Mouse (Mus musculus) neural tube, embryonic 13.5 days (tissue): ENCODE data around the gene A930002H24Rik. TPM values are rescaled to one million over a fixed set of nuclear protein-coding genes. Genes with fewer than 3 reads are reported as not detected.
A peak's percentile ranks its signal among the peaks of the same experiment; 100 is the strongest.
"Not testable (repeated sequence)": the region's sequence is repeated elsewhere in the genome, so short reads cannot be mapped to it uniquely, and the experiment has no call there.

Source experiments
- ATAC-seq: fragments of 200-750 bp; cut with Nextera tagmentation; 2 replicates; pipeline ENCODE4 v1.8.0; 2017; ENCODE audit warnings: low read depth, mild to moderate bottlenecking, moderate TSS enrichment, moderate library complexity
- H3K27ac ChIP-seq: fragments of 300-500 bp; sonication (generic); replicated peaks from 2 replicates; pipeline ENCODE4 v1.5.1; 2015; ENCODE audit warnings: moderate library complexity, mild to moderate bottlenecking, inconsistent platforms
- H3K27me3 ChIP-seq: fragments of 300-500 bp; sonication (generic); 2 replicates; pipeline ENCODE4 v1.6.1; 2015; ENCODE audit warnings: mild to moderate bottlenecking, inconsistent platforms
- H3K36me3 ChIP-seq: fragments of 300-500 bp; sonication (generic); 2 replicates; pipeline ENCODE4 v1.6.1; 2015; ENCODE audit warnings: mild to moderate bottlenecking, inconsistent platforms
- H3K4me1 ChIP-seq: fragments of 300-500 bp; sonication (generic); replicated peaks from 2 replicates; pipeline ENCODE4 v1.6.1; 2015; ENCODE audit warnings: inconsistent platforms
- H3K4me2 ChIP-seq: fragments of 300-500 bp; sonication (generic); 2 replicates; pipeline ENCODE4 v1.6.1; 2015; ENCODE audit warnings: inconsistent platforms, mild to moderate bottlenecking, moderate library complexity
- H3K4me3 ChIP-seq: fragments of 300-500 bp; sonication (generic); 2 replicates; pipeline ENCODE4 v1.5.1; 2015; ENCODE audit warnings: mild to moderate bottlenecking, inconsistent platforms
- H3K9ac ChIP-seq: fragments of 300-500 bp; sonication (generic); 2 replicates; pipeline ENCODE4 v1.6.1; 2015; ENCODE audit warnings: moderate library complexity, mild to moderate bottlenecking, inconsistent platforms
- H3K9me3 ChIP-seq: fragments of 300-500 bp; sonication (generic); 2 replicates; pipeline ENCODE4 v1.6.1; 2016; ENCODE audit warnings: inconsistent platforms
- WGBS: fragments of 180-500 bp; shearing (Covaris S2); methylation state at CpG from one replicate; pipeline ENCODE4 v1.1.7; 2015; 5-methylcytosine and 5-hydroxymethylcytosine counted together
- polyA plus RNA-seq: library from polyadenylated mRNA; unstranded; fragments of >200 nt; fragmentation: Nextera tagmentation; extraction: Ambion mirVana; gene quantifications from 2 replicates; pipeline ENCODE4 v1.2.1, GENCODE M21; 2015

The A930002H24Rik gene
- polyA plus RNA-seq, 1 experiment from 2014 or later: 3.0 TPM

DNA sequence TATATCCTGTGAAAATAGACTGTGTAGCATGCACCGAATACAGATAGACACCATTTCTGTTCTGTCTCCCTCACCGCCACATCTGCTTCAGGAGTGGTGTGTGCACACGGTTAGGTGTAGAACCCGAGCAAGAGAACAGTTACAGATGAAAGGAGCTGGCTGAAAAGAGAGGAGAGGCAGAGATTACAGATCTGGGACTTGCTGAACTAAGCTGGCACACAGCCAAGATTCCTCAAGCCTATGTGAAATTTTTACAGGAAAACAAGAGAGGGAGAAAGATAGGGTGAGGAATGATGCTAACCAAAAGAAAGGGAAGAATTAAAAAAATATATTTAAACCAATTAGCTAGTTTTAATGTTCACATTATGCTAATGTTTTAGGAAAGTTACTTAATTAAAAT lies 2.6 kb downstream of the A930002H24Rik start:
- peaks cover 21% of the 10 kb centered on the region for H3K4me1 ChIP-seq
- H3K4me3 ChIP-seq: no peak overlapping the region
- H3K27me3 ChIP-seq: no peaks in the 10 kb centered on the region
- no peak overlapping the region for H3K9ac ChIP-seq
- ATAC-seq: no peak
- 63% methylated on average over 4 of the region's 4 CpGs for WGBS
- H3K4me2 ChIP-seq: no peak overlapping the region
- H3K9me3 ChIP-seq: no peaks in the 10 kb centered on the region
- no peaks in the 10 kb centered on the region for H3K36me3 ChIP-seq
- no peak overlapping the region for H3K27ac ChIP-seq

DNA sequence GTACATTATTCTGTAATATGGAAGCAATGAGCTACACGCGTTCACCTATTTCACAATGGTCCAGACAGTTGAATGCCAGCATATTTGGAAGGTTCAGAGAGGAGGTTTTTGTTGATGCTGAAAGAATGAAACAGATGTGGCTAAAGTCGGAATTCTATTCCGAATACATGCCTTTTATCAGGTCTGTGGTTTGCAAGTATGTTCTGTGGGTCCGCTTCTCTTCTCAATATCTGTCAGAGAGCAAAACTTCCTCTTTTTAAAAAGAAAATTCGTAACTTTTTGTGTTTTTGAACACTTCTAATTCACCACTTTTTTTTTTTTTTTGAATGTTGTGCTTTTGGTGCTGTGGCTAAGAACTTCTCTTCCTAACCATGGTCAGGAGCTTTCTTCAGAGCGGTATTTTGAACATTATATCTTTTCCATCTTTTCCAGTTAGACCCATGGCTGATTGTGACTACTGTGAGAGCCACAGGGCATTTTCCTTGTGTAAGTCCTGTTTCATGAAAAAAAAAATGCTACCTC lies 6.5 kb downstream of the A930002H24Rik start:
- H3K4me3 ChIP-seq: no peak overlapping the region
- no peaks in the 10 kb centered on the region for H3K27me3 ChIP-seq
- no peaks in the 10 kb centered on the region for H3K36me3 ChIP-seq
- no peak overlapping the region for H3K27ac ChIP-seq
- WGBS: 90% methylated on average over 7 of the region's 7 CpGs
- no peak for ATAC-seq
- 0 out of 2 replicates have a peak, but pooled peaks cover 3% of the 10 kb centered on the region for H3K4me1 ChIP-seq
- no peaks in the 10 kb centered on the region for H3K9me3 ChIP-seq
- H3K9ac ChIP-seq: no peak overlapping the region
- no peak overlapping the region for H3K4me2 ChIP-seq

DNA sequence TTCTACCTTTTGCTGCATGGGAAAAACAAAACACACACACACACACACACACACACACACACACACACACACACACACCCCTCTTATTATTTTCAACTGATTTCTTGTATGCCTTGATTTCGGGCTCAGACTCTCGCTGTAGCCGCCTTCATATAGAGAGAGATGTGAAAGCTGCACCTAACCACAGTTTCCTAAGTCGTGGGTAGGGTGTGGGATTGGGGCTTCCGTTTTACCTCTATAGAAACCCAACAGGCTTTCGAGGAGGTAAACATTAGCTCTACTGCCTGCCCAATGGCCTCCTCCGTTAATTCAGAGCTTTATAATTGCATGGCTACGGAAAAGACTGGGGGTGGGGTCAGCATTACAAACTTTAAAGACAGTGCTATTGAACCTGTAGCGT lies 13.6 kb downstream of the A930002H24Rik start:
- 89% methylated on average over 9 of the region's 9 CpGs for WGBS
- peak overlapping the region; percentile 61 for H3K4me2 ChIP-seq
- peak overlapping the region; percentile 66; the same call in 1 of the 2 replicates for H3K4me3 ChIP-seq
- H3K27me3 ChIP-seq: no peaks in the 10 kb centered on the region
- H3K9me3 ChIP-seq: no peaks in the 10 kb centered on the region
- no peaks in the 10 kb centered on the region for H3K36me3 ChIP-seq
- H3K27ac ChIP-seq: no peak overlapping the region
- no peak overlapping the region; the same call in 1 of the 2 replicates for H3K9ac ChIP-seq
- ATAC-seq: peak; percentile 9; the same call in 1 of the 2 replicates
- H3K4me1 ChIP-seq: peaks cover 5% of the 10 kb centered on the region

DNA sequence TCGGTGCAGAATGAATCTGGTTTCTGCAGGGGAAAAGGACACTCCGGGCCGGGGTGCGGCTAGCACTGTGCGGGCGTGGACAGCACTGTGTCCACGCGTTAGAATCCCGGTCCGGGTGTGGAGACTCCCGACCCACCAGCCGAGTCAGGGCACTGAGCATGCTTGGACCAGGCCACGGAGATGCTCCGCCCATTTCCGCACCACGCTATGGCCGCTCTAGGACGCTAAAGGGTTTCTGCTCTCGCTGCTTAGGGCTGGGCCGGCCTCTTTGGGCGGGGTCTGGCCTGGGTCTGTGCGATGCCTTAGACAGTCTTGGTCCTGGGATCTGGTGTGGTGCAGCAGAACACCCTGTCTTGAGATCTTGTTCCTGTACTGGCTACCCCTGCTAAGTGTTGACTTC lies 14.0 kb downstream of the A930002H24Rik start:
- WGBS: under 1% methylated on average over 22 of the region's 22 CpGs

DNA sequence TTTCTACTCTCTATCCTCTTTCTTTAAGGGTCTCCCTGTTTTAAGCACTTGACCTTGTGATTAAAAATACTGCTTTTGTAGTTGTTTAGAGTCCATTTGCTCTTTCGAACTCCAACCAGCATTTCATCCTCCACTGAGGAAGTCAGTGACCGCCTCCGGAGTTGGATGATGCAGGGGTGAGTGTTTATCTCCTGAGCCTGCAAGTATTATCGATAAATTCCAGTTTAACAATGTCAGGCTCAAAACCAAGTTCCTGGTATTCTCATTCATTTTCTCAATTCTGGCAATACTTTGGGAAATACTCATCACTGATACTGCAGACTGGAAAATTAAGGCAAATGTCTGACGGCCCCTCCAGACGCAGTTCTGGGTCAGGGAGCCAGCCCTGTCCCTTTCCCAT lies 14.4 kb downstream of the A930002H24Rik start:
- H3K9ac ChIP-seq: peak overlapping the region; percentile 83
- H3K36me3 ChIP-seq: no peaks in the 10 kb centered on the region
- H3K4me1 ChIP-seq: peaks cover 5% of the 10 kb centered on the region
- peak overlapping the region; percentile 66 for H3K4me3 ChIP-seq
- H3K27ac ChIP-seq: peak overlapping the region; percentile 78
- H3K9me3 ChIP-seq: no peaks in the 10 kb centered on the region
- H3K4me2 ChIP-seq: peak overlapping the region; percentile 61
- H3K27me3 ChIP-seq: no peaks in the 10 kb centered on the region
- 7% methylated on average over 6 of the region's 6 CpGs for WGBS
- ATAC-seq: peak; percentile 66

More for the DNA sequence above, 14.0 kb downstream of the A930002H24Rik start:
- no peaks in the 10 kb centered on the region for H3K9me3 ChIP-seq
- ATAC-seq: peak; percentile 99
- H3K9ac ChIP-seq: peak overlapping the region; percentile 83
- H3K27ac ChIP-seq: peak overlapping the region; percentile 78
- no peaks in the 10 kb centered on the region for H3K27me3 ChIP-seq
- H3K4me2 ChIP-seq: peak overlapping the region; percentile 61
- peak overlapping the region; percentile 66 for H3K4me3 ChIP-seq
- H3K4me1 ChIP-seq: peaks cover 5% of the 10 kb centered on the region
- no peaks in the 10 kb centered on the region for H3K36me3 ChIP-seq

DNA sequence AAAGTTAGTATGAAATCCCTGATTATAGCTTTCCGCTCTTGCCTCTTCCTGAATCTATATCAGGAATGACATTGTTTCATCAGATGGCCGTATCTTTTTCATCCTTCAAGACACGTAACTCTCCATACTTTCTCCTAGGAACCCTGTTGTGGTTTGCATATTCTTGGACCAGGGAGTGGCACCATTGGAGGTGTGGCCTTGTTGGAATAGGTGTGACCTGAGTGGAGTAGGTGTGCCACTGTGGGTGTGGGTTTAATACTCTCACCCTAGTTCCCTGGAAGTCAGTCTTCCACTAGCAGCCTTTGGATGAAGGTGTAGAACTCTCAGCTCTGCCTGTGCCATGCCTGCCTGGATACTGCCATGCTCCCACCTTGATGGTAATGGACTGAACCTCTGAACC lies 17.8 kb downstream of the A930002H24Rik start:
- H3K9ac ChIP-seq, H3K27ac ChIP-seq, ATAC-seq, H3K4me3 ChIP-seq, H3K36me3 ChIP-seq, H3K27me3 ChIP-seq, H3K4me1 ChIP-seq, H3K4me2 ChIP-seq, H3K9me3 ChIP-seq: not testable (repeated sequence)
- 96% methylated on average over 3 of the region's 3 CpGs for WGBS

DNA sequence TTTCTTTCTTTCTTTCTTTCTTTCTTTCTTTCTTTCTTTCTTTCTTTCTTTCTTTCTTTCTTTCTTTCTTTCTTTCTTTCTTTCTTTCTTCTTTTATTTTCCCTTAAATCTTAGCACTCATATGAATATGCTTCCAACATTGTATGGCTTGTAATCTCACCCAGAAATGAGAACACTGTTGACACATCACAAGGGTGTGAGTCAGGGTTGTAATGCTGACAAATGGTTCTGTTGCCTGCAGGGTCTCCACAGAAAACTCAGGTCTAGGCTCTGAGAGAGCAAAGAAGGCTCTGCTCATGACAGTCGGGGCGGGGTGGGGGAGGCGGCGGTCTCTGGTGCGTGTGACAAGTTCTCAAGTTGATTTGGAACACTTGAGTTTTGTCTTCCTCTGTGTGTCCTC lies 18.7 kb downstream of the A930002H24Rik start:
- no peak for ATAC-seq
- Histone ChIP-seq H3K9ac (no peak overlapping the region), H3K4me2 (no peak overlapping the region), H3K27me3 (no peaks in the 10 kb centered on the region), H3K36me3 (no peaks in the 10 kb centered on the region), H3K4me1 (peaks cover 5% of the 10 kb centered on the region), H3K4me3 (no peak overlapping the region), H3K27ac (no peak overlapping the region), H3K9me3 (no peaks in the 10 kb centered on the region)
- 72% methylated on average over 5 of the region's 5 CpGs for WGBS

DNA sequence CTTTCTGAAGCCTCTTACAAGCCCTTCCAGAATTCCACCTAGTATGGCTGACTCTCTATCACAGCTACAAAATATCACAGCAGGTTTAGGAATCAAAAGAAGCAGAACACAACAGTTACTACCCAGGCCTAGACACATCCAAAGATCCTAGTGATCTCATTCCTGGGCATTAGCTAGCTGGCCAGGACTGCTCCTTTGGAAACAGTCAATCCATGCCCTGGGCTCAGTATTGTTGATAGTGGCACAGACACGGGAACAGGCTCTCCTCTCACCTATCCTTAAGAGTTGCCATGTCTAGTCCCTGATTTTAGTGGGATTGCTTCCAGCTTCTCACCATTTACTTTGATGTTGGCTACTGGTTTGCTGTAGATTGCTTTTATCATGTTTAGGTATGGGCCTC lies 21.4 kb downstream of the A930002H24Rik start:
- Histone ChIP-seq H3K9me3 (no peaks in the 10 kb centered on the region), H3K27me3 (no peaks in the 10 kb centered on the region), H3K27ac (no peak overlapping the region), H3K4me2 (no peak overlapping the region), H3K4me1 (peaks cover 6% of the 10 kb centered on the region; the same call in 1 of the 2 replicates), H3K4me3 (no peak overlapping the region), H3K36me3 (no peaks in the 10 kb centered on the region), H3K9ac (no peak overlapping the region)
- no peak for ATAC-seq
- WGBS: 93% methylated on average over 1 of the region's 1 CpGs

DNA sequence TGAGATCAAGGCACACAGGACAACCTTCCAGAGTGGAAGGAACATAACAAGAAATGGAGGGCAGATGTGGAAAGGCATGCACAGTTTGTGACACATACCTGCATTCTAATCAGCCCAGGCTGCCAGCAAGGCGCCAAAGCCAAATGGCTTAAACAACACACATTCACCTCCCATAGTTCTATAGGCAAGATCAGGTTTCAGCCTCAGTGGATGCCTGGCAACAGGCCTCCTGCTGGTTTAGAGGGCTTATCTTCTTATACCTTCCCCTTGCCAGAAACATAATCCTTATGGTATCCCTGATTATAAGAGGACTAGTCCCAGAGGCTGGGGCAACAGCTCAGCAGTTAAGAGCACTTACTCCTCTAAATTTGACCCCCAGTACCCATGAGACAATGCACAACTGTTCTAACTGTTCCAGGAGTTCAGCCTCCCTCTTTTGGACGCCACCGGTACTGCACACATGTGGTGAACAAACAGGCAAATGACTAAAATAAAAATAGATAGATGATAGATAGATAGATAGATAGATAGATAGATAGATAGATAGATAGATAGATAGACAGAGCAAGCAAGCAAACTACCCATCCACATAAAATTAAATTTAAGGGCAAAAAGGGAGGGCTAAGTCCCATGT lies 23.8 kb downstream of the A930002H24Rik start:
- no peaks in the 10 kb centered on the region for H3K9me3 ChIP-seq
- H3K9ac ChIP-seq: no peak overlapping the region
- no peaks in the 10 kb centered on the region for H3K27me3 ChIP-seq
- WGBS: 98% methylated on average over 3 of the region's 3 CpGs
- no peak overlapping the region for H3K4me3 ChIP-seq
- H3K27ac ChIP-seq: no peak overlapping the region
- no peak overlapping the region for H3K4me2 ChIP-seq
- ATAC-seq: no peak
- H3K4me1 ChIP-seq: peaks cover 6% of the 10 kb centered on the region; the same call in 1 of the 2 replicates
- no peaks in the 10 kb centered on the region for H3K36me3 ChIP-seq

DNA sequence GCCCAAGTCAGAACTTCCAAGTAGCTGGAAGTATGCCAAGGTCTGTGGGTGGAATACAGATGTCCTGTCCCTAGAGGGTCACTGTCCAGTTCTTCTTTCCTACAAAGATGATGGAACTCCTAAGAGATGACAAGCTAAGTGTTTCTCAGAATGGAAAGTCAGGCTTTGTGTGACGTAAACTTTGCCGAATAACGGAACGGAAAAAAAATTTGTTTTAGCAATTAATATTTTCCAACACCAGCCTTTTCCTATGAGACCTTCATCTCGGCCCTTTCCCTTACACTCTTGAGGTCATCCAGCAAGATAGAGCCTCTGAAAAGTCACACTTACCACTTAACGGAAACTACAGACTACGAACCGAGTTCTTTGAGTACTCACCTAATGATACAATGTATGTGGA lies 25.4 kb downstream of the A930002H24Rik start:
- H3K9ac ChIP-seq: no peak overlapping the region
- WGBS: 88% methylated on average over 8 of the region's 8 CpGs
- no peak for ATAC-seq

DNA sequence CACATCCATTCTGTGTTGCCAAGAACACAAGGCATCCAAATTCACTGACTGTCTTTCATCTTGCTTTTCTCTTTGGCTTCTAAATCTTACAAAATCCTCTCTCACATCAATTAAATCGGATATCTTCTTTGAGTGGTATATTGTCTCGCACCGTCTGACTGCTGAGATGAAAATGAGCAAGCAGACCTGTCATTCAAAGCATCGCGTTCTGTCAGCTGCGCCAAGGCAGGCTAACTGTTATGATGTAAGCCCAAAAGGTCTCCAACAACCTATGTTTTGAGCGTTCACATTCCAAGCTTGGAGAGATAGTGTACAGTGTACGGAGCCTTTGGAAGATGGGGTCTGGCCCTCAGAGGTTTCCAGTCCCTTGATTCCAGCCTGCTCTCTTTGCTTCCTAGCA lies 26.9 kb downstream of the A930002H24Rik start:
- peaks cover 6% of the 10 kb centered on the region; the same call in 1 of the 2 replicates for H3K4me1 ChIP-seq
- ATAC-seq: no peak
- no peak overlapping the region for H3K4me3 ChIP-seq
- no peak overlapping the region for H3K4me2 ChIP-seq
- H3K27ac ChIP-seq: no peak overlapping the region
- H3K27me3 ChIP-seq: no peaks in the 10 kb centered on the region
- no peaks in the 10 kb centered on the region for H3K9me3 ChIP-seq
- no peak overlapping the region for H3K9ac ChIP-seq
- no peaks in the 10 kb centered on the region for H3K36me3 ChIP-seq
- WGBS: 92% methylated on average over 8 of the region's 8 CpGs

More for the DNA sequence above, 25.4 kb downstream of the A930002H24Rik start:
- H3K4me1 ChIP-seq: peaks cover 6% of the 10 kb centered on the region; the same call in 1 of the 2 replicates
- H3K4me3 ChIP-seq: no peak overlapping the region
- no peaks in the 10 kb centered on the region for H3K9me3 ChIP-seq
- no peak overlapping the region for H3K4me2 ChIP-seq
- H3K27ac ChIP-seq: no peak overlapping the region
- no peaks in the 10 kb centered on the region for H3K36me3 ChIP-seq
- no peaks in the 10 kb centered on the region for H3K27me3 ChIP-seq

DNA sequence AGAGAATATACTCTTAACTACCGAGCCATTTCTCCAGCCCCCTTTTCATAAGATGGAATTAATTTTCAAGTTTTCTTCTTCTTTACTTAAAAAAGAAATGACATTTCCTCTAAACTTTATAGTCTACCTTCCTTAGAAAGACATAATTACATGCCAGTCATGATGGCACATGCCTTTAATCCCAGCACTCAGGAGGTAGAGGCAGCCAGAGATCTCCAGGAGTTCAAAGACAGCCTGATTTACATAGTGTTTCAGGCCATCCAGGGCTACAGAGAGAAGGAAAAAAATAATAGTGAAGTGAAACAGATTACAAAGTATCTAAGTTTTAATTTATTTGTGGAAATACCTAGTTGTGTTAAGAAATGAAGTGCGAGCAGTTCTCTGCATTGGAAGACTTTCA lies 27.4 kb downstream of the A930002H24Rik start:
- 92% methylated on average over 2 of the region's 2 CpGs for WGBS
- Histone ChIP-seq H3K4me2 (no peak overlapping the region), H3K9ac (no peak overlapping the region), H3K27me3 (no peaks in the 10 kb centered on the region), H3K4me1 (peaks cover 9% of the 10 kb centered on the region; the same call in 1 of the 2 replicates), H3K4me3 (no peak overlapping the region), H3K27ac (no peak overlapping the region), H3K9me3 (no peaks in the 10 kb centered on the region), H3K36me3 (no peaks in the 10 kb centered on the region)
- ATAC-seq: no peak

DNA sequence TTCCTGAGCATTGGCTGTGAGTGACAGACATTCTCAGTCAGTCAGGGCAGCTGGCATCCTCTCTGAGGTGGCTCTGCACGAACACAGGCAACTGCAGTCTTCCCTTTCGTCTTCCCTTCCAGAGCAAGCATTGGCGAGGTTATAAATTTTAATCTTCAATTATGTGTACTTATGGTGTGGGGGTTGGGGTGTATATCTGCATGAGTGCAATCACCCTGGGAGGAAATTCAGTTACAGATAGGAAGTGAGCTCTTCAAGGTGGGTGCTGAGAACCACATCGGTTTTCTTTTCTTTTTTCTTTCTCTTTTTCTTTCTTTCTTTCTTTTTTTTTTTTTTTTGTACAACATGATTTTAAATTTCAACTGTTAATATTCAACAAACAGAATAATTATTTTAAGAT lies 32.0 kb downstream of the A930002H24Rik start:
- Histone ChIP-seq H3K27ac (no peak overlapping the region), H3K9me3 (no peaks in the 10 kb centered on the region), H3K9ac (no peak overlapping the region), H3K4me1 (0 out of 2 replicates have a peak, but pooled peaks cover 3% of the 10 kb centered on the region), H3K4me2 (no peak overlapping the region), H3K4me3 (no peak overlapping the region), H3K36me3 (no peaks in the 10 kb centered on the region), H3K27me3 (no peaks in the 10 kb centered on the region)
- no peak for ATAC-seq
- WGBS: 75% methylated on average over 4 of the region's 4 CpGs
